Mouse (Mus musculus) bone marrow macrophage, adult 2 months (primary cell): Measurements from ENCODE around the gene 1110051M20Rik. TPM values are rescaled to one million over a fixed set of nuclear protein-coding genes. Genes with fewer than 3 reads are reported as not detected.

Experiments used
- H3K27ac ChIP-seq: 2 replicates; pipeline ENCODE4 v1.5.1; 2012; ENCODE audit warnings: low read depth, low read length; ENCODE audit not compliant: insufficient read depth
- H3K4me1 ChIP-seq: 2 replicates; pipeline ENCODE4 v1.6.1; 2012; ENCODE audit warnings: low read length; ENCODE audit not compliant: control insufficient read depth, insufficient read depth
- H3K4me3 ChIP-seq: 2 replicates; pipeline ENCODE4 v1.5.1; 2012; ENCODE audit warnings: mild to moderate bottlenecking, low read length, moderate library complexity; ENCODE audit not compliant: insufficient read depth
- CTCF ChIP-seq: IDR thresholded peaks from 2 replicates; pipeline ENCODE4 v1.5.1; 2012; ENCODE audit warnings: low read depth, mild to moderate bottlenecking, low read length, moderate library complexity
- POLR2A ChIP-seq: IDR thresholded peaks from 2 replicates; pipeline ENCODE4 v1.6.1; 2012; ENCODE audit warnings: mild to moderate bottlenecking, low read depth, low read length, borderline replicate concordance
- polyA plus RNA-seq: library from polyadenylated mRNA; stranded (reverse); fragments of >200 nt; gene quantifications from 2 replicates; pipeline ENCODE4 v1.2.4, GENCODE M21; 2012; ENCODE audit not compliant: missing spikeins, insufficient read depth, insufficient read length

1110051M20Rik gene
- polyA plus RNA-seq, 1 experiment = 14.2 TPM

DNA sequence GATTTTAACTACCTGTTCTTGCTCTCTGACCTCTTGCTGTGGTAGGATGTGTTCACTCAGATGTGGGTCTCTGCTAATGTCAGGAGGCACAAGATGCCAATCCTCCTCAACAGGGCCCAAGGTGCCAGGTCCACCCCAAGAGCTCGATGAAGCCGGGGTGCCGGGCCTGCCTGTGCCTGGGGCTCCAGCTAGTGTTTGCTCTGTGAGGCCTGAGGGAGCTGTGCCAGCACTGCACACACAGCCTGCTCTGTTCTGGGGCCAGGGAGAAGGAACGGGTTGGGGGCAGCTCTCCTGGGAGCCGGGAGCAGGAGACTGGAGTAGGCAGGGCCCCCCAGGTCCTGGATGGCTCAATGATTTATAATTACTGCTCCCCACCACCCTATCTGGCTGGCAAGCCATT lies 186.4 kb downstream of the 1110051M20Rik start:
- no peak overlapping the region for H3K4me3 ChIP-seq
- TF ChIP-seq CTCF = no peak
- TF ChIP-seq POLR2A = no peak
- no peaks in the 10 kb centered on the region for H3K4me1 ChIP-seq
- no peak overlapping the region for H3K27ac ChIP-seq

DNA sequence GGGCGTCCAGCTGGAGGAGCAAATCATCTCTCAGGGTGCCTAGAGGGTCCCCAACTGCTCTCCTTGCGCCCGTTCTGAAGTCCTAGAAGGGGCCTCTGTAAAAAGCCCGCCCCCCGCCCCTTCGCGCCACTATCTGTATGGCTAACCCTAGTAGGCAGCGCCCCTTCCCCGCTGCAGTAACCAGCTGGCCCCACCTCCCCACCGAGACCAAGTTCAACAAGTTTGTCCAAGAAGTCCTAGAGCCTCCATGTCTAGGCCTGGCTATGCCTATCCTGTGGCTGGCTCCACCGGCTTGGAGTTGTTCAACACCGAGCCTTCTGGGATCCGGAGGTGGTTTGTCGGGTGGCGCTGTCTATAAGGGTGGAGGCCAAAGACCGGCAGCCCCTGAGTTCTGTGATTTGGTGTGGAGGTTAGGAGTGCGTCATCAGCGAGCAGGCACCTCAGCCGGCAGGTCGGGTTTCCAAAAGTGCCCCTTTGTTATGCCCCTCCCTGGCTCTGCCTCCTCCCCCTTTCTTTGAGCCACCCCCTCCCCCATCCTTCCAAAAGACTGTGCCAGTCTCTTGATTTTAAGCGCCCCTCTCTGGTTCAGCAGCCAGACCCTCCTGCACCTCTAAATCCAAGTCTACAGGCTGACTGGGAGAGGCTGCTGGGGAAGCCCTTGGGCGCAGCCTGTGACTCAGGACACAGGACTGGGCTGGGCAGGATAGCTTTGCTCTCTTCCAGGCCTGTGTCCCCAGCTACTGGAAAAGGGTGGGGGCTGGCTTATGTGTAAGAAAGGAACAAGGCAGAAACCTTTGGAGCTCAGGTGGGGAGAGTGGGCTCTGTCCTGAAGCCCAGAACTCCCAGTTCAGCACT lies 187.2 kb downstream of the 1110051M20Rik start:
- H3K27ac ChIP-seq = no peak overlapping the region
- H3K4me3 ChIP-seq = peak overlapping the region; percentile 70
- H3K4me1 ChIP-seq = no peaks in the 10 kb centered on the region
- TF ChIP-seq POLR2A (no peak), CTCF (no peak)

GRCm38 (mm10) chr2:91256256-91257125 lies 188.0 kb downstream of the 1110051M20Rik start:
- peak overlapping the region; percentile 70 for H3K4me3 ChIP-seq
- no peak for TF ChIP-seq POLR2A
- no peak for TF ChIP-seq CTCF
- H3K27ac ChIP-seq = no peak overlapping the region
- no peaks in the 10 kb centered on the region for H3K4me1 ChIP-seq

- no peaks in the 10 kb centered on the region for H3K4me1 ChIP-seq
- TF ChIP-seq POLR2A (no peak), CTCF (no peak)
- no peak within 1 kb of the TSS for H3K27ac ChIP-seq
- H3K4me3 ChIP-seq = peak within 1 kb of the TSS; percentile 70
These were observed 188.8 kb downstream of the 1110051M20Rik start, which contains the start of gene Pacsin3 for GRCm38 (mm10) chr2:91255661-91256150. TSS of gene Pacsin3 (plus strand) at chr2:91255954.

DNA sequence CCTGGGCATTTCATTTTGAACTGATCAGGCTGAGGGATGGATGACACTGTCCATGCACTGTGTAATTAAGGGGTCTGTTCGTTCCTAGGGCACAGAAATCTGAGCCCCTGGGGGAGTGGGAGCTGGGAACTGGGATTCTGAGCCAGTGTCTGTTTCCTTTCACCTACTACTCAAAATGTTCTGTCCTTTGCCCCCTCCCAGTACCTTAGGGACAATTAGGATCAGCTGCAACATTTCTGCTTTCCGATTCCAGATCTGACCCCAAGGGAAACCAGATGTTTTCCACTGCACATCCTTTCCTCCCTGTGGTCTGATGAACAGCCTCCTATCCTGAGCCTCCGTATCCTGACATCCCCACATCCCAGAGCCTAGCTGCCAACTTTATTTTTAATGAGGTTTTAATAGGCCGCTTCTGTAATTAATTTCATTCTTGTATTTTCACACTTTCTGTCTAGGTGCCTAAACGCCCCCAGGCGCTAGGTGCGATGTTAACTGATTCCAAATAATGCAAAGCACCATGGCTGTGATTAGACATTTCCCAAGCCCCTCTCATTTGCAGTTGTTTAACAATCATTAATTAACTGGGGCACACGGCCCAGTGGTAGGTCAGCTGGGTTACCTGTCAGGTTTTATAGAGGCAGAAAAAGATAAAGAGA lies 189.7 kb downstream of the 1110051M20Rik start:
- Histone ChIP-seq H3K4me3 (no peak overlapping the region), H3K27ac (no peak overlapping the region), H3K4me1 (peaks cover 4% of the 10 kb centered on the region)
- TF ChIP-seq POLR2A (no peak), CTCF (no peak)

GRCm38 (mm10) chr2:91252512-91252911 lies 192.0 kb downstream of the 1110051M20Rik start:
- no peak overlapping the region for H3K4me3 ChIP-seq
- peaks cover 9% of the 10 kb centered on the region for H3K4me1 ChIP-seq
- no peak overlapping the region for H3K27ac ChIP-seq
- TF ChIP-seq CTCF (no peak), POLR2A (no peak)

DNA sequence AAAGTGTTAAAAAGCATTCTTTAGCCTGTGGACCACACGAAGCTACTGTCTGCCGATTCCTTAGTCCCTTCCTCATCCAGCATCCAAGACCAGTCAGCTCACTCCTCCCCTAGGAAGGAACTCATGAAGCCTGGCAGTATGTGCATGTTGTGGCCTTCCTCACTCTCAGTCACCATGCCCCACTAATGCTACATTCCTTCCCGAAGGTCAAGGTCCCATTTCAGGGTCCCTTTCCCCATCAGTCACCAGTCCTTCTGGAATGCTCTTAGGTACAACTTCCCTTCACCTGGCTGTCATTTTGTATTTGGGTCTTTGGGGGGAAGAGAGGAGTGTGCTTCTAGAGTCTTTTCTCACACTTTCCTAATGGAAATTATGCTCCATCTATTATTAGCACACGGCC lies 192.5 kb downstream of the 1110051M20Rik start:
- Histone ChIP-seq H3K4me1 (peaks cover 9% of the 10 kb centered on the region), H3K27ac (no peak overlapping the region), H3K4me3 (no peak overlapping the region)
- TF ChIP-seq CTCF = no peak

- H3K4me3 ChIP-seq = no peak overlapping the region
- TF ChIP-seq POLR2A (no peak), CTCF (no peak)
- peaks cover 9% of the 10 kb centered on the region for H3K4me1 ChIP-seq
- no peak overlapping the region for H3K27ac ChIP-seq
These were observed 196.1 kb downstream of the 1110051M20Rik start for GRCm38 (mm10) chr2:91248366-91248765.

DNA sequence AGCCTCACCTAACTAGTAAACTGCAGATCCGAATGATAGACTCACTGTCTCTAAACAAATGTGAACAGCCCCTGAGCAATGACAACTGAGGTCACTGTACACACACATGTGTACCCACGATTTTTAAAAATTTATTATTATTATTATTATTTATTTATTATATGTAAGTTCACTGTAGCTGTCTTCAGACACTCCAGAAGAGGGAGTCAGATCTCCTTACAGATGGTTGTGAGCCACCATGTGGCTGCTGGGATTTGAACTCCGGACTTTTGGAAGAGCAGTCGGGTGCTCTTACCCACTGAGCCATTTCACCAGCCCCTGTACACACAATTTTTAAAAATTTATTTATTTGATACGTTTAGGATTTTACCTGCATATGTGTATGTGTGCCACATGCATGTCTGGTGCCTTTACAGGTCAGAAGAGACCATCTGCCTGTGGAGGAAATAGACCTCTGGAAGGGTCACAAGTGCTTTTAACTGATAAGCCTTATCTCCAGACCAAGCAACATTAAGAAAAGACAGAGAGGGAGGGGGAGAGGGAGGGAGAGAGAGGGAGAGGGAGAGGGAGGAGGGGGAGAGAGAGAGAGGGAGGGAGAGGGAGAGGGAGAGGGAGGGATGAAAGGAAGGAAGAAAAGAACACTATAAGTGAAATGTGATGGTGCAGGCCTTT lies 199.8 kb downstream of the 1110051M20Rik start:
- H3K4me3 ChIP-seq = no peak overlapping the region
- no peak for TF ChIP-seq CTCF
- TF ChIP-seq POLR2A = no peak
- H3K4me1 ChIP-seq = peaks cover 18% of the 10 kb centered on the region
- no peak overlapping the region for H3K27ac ChIP-seq
